Mouse (Mus musculus): Measurements from ENCODE around the gene Rpgrip1l. TPM values are rescaled to one million over a fixed set of nuclear protein-coding genes. Genes with fewer than 3 reads are reported as not detected.

Gene Rpgrip1l
- total and polyA plus RNA-seq, 2 experiments from 2014 or later = 3.6 to 4.7 TPM

- no peaks in the 10 kb centered on the region for H3K36me3 ChIP-seq (replicated peaks; ENCODE audit: control insufficient read depth, insufficient read depth, low read length)
- DNase-seq (ENCODE audit: low spot score) (no peak), ATAC-seq (ENCODE audit: insufficient read depth, low read depth) (no peak)
- H3K9ac ChIP-seq (replicated peaks; ENCODE audit: low read depth, low read length) = no peak overlapping the region
- H3K4me1 ChIP-seq (ENCODE audit: control insufficient read depth, insufficient read depth) = no peaks in the 10 kb centered on the region
- H3K4me3 ChIP-seq (ENCODE audit: low read depth, low read length) = no peak overlapping the region
- H3K4me2 ChIP-seq (ENCODE audit: low read depth, low read length) = no peak overlapping the region
- H3K9me3 ChIP-seq (replicated peaks; ENCODE audit: control insufficient read depth, low read length) = no peaks in the 10 kb centered on the region
- H3K27ac ChIP-seq (ENCODE audit: low read depth) = no peak overlapping the region
- WGBS = 69% methylated on average over 14 of the region's 14 CpGs
- H3K27me3 ChIP-seq (ENCODE audit: control insufficient read depth, insufficient read depth, low read length) = no peaks in the 10 kb centered on the region
- TF ChIP-seq EP300 (IDR thresholded peaks at IDR 0.05; ENCODE audit: low read depth) = no peak
- TF ChIP-seq CTCF (IDR thresholded peaks at IDR 0.05; ENCODE audit: low read depth) = no peak
Observed at GRCm38 (mm10) chr8:91176176-91176575, 136.9 kb downstream of the Rpgrip1l start.

GRCm38 (mm10) chr8:91171605-91172004 lies 141.5 kb downstream of the Rpgrip1l start:
- Histone ChIP-seq H3K9ac (replicated peaks; ENCODE audit: low read depth, low read length) (no peak overlapping the region), H3K4me2 (ENCODE audit: low read depth, low read length) (no peak overlapping the region), H3K9me3 (replicated peaks; ENCODE audit: control insufficient read depth, low read length) (no peaks in the 10 kb centered on the region), H3K4me1 (ENCODE audit: control insufficient read depth, insufficient read depth) (no peaks in the 10 kb centered on the region), H3K27ac (ENCODE audit: low read depth) (no peak overlapping the region), H3K27me3 (ENCODE audit: control insufficient read depth, insufficient read depth, low read length) (no peaks in the 10 kb centered on the region), H3K4me3 (ENCODE audit: low read depth, low read length) (no peak overlapping the region), H3K36me3 (replicated peaks; ENCODE audit: control insufficient read depth, insufficient read depth, low read length) (no peaks in the 10 kb centered on the region)
- no peak for ATAC-seq (ENCODE audit: insufficient read depth, low read depth)
- no peak for DNase-seq (ENCODE audit: low spot score)
- 80% methylated on average over 13 of the region's 13 CpGs for WGBS
- no peak for TF ChIP-seq CTCF (IDR thresholded peaks at IDR 0.05; ENCODE audit: low read depth)

- no peak for DNase-seq (ENCODE audit: low spot score)
- H3K9ac ChIP-seq (replicated peaks; ENCODE audit: low read depth, low read length) = no peak overlapping the region
- no peak overlapping the region for H3K4me3 ChIP-seq (ENCODE audit: low read depth, low read length)
- WGBS = 72% methylated on average over 14 of the region's 14 CpGs
- H3K27me3 ChIP-seq (ENCODE audit: control insufficient read depth, insufficient read depth, low read length) = no peaks in the 10 kb centered on the region
- H3K27ac ChIP-seq (ENCODE audit: low read depth) = no peak overlapping the region
- no peaks in the 10 kb centered on the region for H3K36me3 ChIP-seq (replicated peaks; ENCODE audit: control insufficient read depth, insufficient read depth, low read length)
- H3K9me3 ChIP-seq (replicated peaks; ENCODE audit: control insufficient read depth, low read length) = no peaks in the 10 kb centered on the region
- no peak overlapping the region for H3K4me2 ChIP-seq (ENCODE audit: low read depth, low read length)
- no peak for ATAC-seq (ENCODE audit: insufficient read depth, low read depth)
- TF ChIP-seq CTCF (IDR thresholded peaks at IDR 0.05; ENCODE audit: low read depth) = no peak
- no peak for TF ChIP-seq EP300 (IDR thresholded peaks at IDR 0.05; ENCODE audit: low read depth)
- no peaks in the 10 kb centered on the region for H3K4me1 ChIP-seq (ENCODE audit: control insufficient read depth, insufficient read depth)
Observed at GRCm38 (mm10) chr8:91170914-91171313, 142.1 kb downstream of the Rpgrip1l start.

- WGBS = 78% methylated on average over 6 of the region's 6 CpGs
- Histone ChIP-seq H3K27ac (ENCODE audit: low read depth) (no peak overlapping the region), H3K27me3 (ENCODE audit: control insufficient read depth, insufficient read depth, low read length) (no peaks in the 10 kb centered on the region), H3K9ac (replicated peaks; ENCODE audit: low read depth, low read length) (no peak overlapping the region), H3K4me3 (ENCODE audit: low read depth, low read length) (no peak overlapping the region), H3K9me3 (replicated peaks; ENCODE audit: control insufficient read depth, low read length) (peaks cover 2% of the 10 kb centered on the region; the same call in 1 of the 2 replicates), H3K36me3 (replicated peaks; ENCODE audit: control insufficient read depth, insufficient read depth, low read length) (no peaks in the 10 kb centered on the region), H3K4me1 (ENCODE audit: control insufficient read depth, insufficient read depth) (no peaks in the 10 kb centered on the region), H3K4me2 (ENCODE audit: low read depth, low read length) (no peak overlapping the region)
- no peak for DNase-seq (ENCODE audit: low spot score)
- ATAC-seq (ENCODE audit: insufficient read depth, low read depth) = no peak
- TF ChIP-seq CTCF (IDR thresholded peaks at IDR 0.05; ENCODE audit: low read depth) (no peak), EP300 (IDR thresholded peaks at IDR 0.05; ENCODE audit: low read depth) (no peak)
Observed at GRCm38 (mm10) chr8:91170152-91170551, 142.9 kb downstream of the Rpgrip1l start.

Other genes with a start within 250 kb of the Rpgrip1l start
- 20.1 and 26.4 TPM in 2 replicates for gene Rbl2, start 243.2 kb downstream of the Rpgrip1l start, total RNA-seq (2014; rRNA removed; ENCODE audit: low replicate concordance)
- 10.9 and 12.1 TPM in 2 replicates for gene Rbl2, start 243.2 kb downstream of the Rpgrip1l start, polyA plus RNA-seq (2015; fragmentation: Nextera tagmentation; extraction: Ambion mirVana)
- gene Aktip, start 113.3 kb downstream of the Rpgrip1l start, total RNA-seq (2014; rRNA removed; ENCODE audit: low replicate concordance) = 58.4 and 60.1 TPM in 2 replicates
- gene Aktip, start 113.3 kb downstream of the Rpgrip1l start, polyA plus RNA-seq (2015; fragmentation: Nextera tagmentation; extraction: Ambion mirVana) = 43.0 and 51.1 TPM in 2 replicates
- 43.9 and 50.6 TPM in 2 replicates for gene Fto, start 263 bp upstream of the Rpgrip1l start, total RNA-seq (2014; rRNA removed; ENCODE audit: low replicate concordance)
- 39.3 and 41.1 TPM in 2 replicates for gene Fto, start 263 bp upstream of the Rpgrip1l start, polyA plus RNA-seq (2015; fragmentation: Nextera tagmentation; extraction: Ambion mirVana)